12 mouse cellular contexts compared by ENCODE assay signal in the genomic region with DNA sequence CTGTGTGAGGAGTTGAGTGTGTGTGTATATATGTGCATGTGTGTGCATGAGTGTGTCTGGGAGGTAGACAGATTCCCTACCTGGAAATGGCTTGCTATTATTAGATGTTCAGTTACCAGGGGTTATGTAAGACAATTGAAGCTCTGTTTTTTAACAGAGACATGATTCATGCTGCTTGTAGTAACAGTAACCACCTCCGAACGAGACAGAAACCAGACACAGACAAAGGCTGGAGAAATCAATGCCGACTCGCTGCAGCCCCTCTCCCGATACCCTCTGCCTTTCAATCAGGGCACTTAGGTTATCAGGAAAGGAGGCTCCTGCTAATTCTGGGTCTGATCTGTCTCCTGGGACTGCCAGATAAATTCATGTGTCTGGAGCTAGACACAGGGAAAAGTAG.
DNase-seq lines count a peak whose midpoint lies in the region; ATAC-seq and TF ChIP-seq lines count a peak whose summit lies in the region.
"Had no signal": no experiment of that assay in that cellular context is flagged by ENCODE, and none has a peak within 500 bp of the region (broad histone marks: within the 10 kb centered on the region; RNA-seq: fewer than 3 reads in every experiment).

No protein-coding gene starts in this region.

- no peak overlapping the region for H3K4me2 ChIP-seq in embryonic facial prominence, embryonic 13.5 days
- no peak overlapping the region for H3K4me2 ChIP-seq in limb, embryonic 12.5 days
- no peak overlapping the region for H3K4me2 ChIP-seq in hindbrain, embryonic 11.5 days (replicated peaks; ENCODE audit: low read depth, low read length)
- peak overlapping the region; percentile 6; the same call in 1 of the 2 replicates for H3K4me2 ChIP-seq in neural tube, embryonic 15.5 days
- H3K4me2 ChIP-seq in liver, postnatal 0 days (ENCODE audit: low read depth, low read length): no peak overlapping the region
- H3K4me2 ChIP-seq: kidney, embryonic 15.5 days; stomach, embryonic 15.5 days had no signal

- TF ChIP-seq EP300 in liver, postnatal 0 days (IDR thresholded peaks at IDR 0.05; ENCODE audit: low read depth): no peak

- no peak overlapping the region for H3K4me3 ChIP-seq in embryonic facial prominence, embryonic 13.5 days
- H3K4me3 ChIP-seq in embryonic facial prominence, embryonic 10.5 days: no peak overlapping the region
- H3K4me3 ChIP-seq in limb, embryonic 12.5 days (replicated peaks): no peak overlapping the region
- no peak overlapping the region for H3K4me3 ChIP-seq in limb, embryonic 10.5 days
- H3K4me3 ChIP-seq in hindbrain, embryonic 11.5 days (ENCODE audit: low read depth, low read length): no peak overlapping the region
- H3K4me3 ChIP-seq in neural tube, embryonic 15.5 days (replicated peaks): no peak overlapping the region
- H3K4me3 ChIP-seq in liver, postnatal 0 days (ENCODE audit: low read depth, low read length): no peak overlapping the region
- H3K4me3 ChIP-seq: kidney, embryonic 15.5 days; stomach, embryonic 15.5 days had no signal

- ATAC-seq in embryonic facial prominence, embryonic 13.5 days (ENCODE audit: insufficient number of reproducible peaks, insufficient read depth, low FRiP score, low TSS enrichment, low read depth): no peak
- ATAC-seq in limb, embryonic 12.5 days (ENCODE audit: insufficient number of reproducible peaks, insufficient read depth, low FRiP score, low TSS enrichment, low read depth): no peak
- ATAC-seq in hindbrain, embryonic 11.5 days (ENCODE audit: low FRiP score): no peak
- ATAC-seq in neural tube, embryonic 15.5 days (ENCODE audit: low FRiP score): peak; percentile 21; the same call in 1 of the 2 replicates
- ATAC-seq in erythroblast, adult 5-6 weeks (replicated peaks; ENCODE audit: low FRiP score, poor library complexity, severe bottlenecking): no peak
- ATAC-seq in liver, postnatal 0 days: no peak

- no peaks in the 10 kb centered on the region for H3K27me3 ChIP-seq in embryonic facial prominence, embryonic 13.5 days
- no peaks in the 10 kb centered on the region for H3K27me3 ChIP-seq in embryonic facial prominence, embryonic 10.5 days (replicated peaks; ENCODE audit: low read depth, poor library complexity, severe bottlenecking)
- no peaks in the 10 kb centered on the region for H3K27me3 ChIP-seq in limb, embryonic 12.5 days
- H3K27me3 ChIP-seq in limb, embryonic 10.5 days (ENCODE audit: low read depth, poor library complexity, severe bottlenecking): no peaks in the 10 kb centered on the region
- H3K27me3 ChIP-seq in hindbrain, embryonic 11.5 days (ENCODE audit: control insufficient read depth, insufficient read depth, low read length): no peaks in the 10 kb centered on the region
- no peaks in the 10 kb centered on the region for H3K27me3 ChIP-seq in neural tube, embryonic 15.5 days (replicated peaks)
- H3K27me3 ChIP-seq in liver, postnatal 0 days (ENCODE audit: insufficient read depth, low read length): no peaks in the 10 kb centered on the region
- H3K27me3 ChIP-seq: kidney, embryonic 15.5 days; stomach, embryonic 15.5 days had no signal

- WGBS in embryonic facial prominence, embryonic 13.5 days: 44% methylated on average over 5 of the region's 5 CpGs
- 52% methylated on average over 5 of the region's 5 CpGs for WGBS in embryonic facial prominence, embryonic 10.5 days
- WGBS in limb, embryonic 12.5 days: 48% methylated on average over 5 of the region's 5 CpGs
- WGBS in limb, embryonic 10.5 days: 58% methylated on average over 5 of the region's 5 CpGs
- 71% methylated on average over 5 of the region's 5 CpGs for WGBS in hindbrain, embryonic 11.5 days
- WGBS in neural tube, embryonic 15.5 days: 29% methylated on average over 5 of the region's 5 CpGs
- 71% methylated on average over 5 of the region's 5 CpGs for WGBS in liver, postnatal 0 days (ENCODE audit: insufficient replicate concordance)

- 0 out of 2 replicates have a peak overlapping the region, but pooled peaks have one; percentile 4 for H3K9ac ChIP-seq in embryonic facial prominence, embryonic 13.5 days
- no peak overlapping the region for H3K9ac ChIP-seq in limb, embryonic 12.5 days (replicated peaks)
- no peak overlapping the region for H3K9ac ChIP-seq in hindbrain, embryonic 11.5 days (ENCODE audit: low read depth, low read length)
- H3K9ac ChIP-seq in neural tube, embryonic 15.5 days (replicated peaks): no peak overlapping the region
- H3K9ac ChIP-seq in liver, postnatal 0 days (replicated peaks): no peak overlapping the region
- H3K9ac ChIP-seq: kidney, embryonic 15.5 days; stomach, embryonic 15.5 days had no signal

- no peak for DNase-seq in embryonic facial prominence, embryonic 10.5 days (ENCODE audit: low spot score)
- no peak for DNase-seq in limb, embryonic 10.5 days (ENCODE audit: low spot score)
- DNase-seq in hindbrain, embryonic 11.5 days (ENCODE audit: low spot score): no peak
- DNase-seq in liver, postnatal 0 days: no peak
- DNase-seq: lung, postnatal 10 days had no signal

- no peaks in the 10 kb centered on the region for H3K9me3 ChIP-seq in embryonic facial prominence, embryonic 13.5 days
- H3K9me3 ChIP-seq in embryonic facial prominence, embryonic 10.5 days: no peaks in the 10 kb centered on the region
- H3K9me3 ChIP-seq in limb, embryonic 12.5 days: no peaks in the 10 kb centered on the region
- H3K9me3 ChIP-seq in limb, embryonic 10.5 days (replicated peaks): no peaks in the 10 kb centered on the region
- H3K9me3 ChIP-seq in hindbrain, embryonic 11.5 days (ENCODE audit: control insufficient read depth, low read length): no peaks in the 10 kb centered on the region
- H3K9me3 ChIP-seq in neural tube, embryonic 15.5 days (replicated peaks): no peaks in the 10 kb centered on the region
- no peaks in the 10 kb centered on the region for H3K9me3 ChIP-seq in liver, postnatal 0 days (ENCODE audit: low read length)
- H3K9me3 ChIP-seq: G1E; kidney, embryonic 15.5 days; stomach, embryonic 15.5 days had no signal

- TF ChIP-seq CTCF in liver, postnatal 0 days (IDR thresholded peaks at IDR 0.05; ENCODE audit: low read depth): no peak

- no peak overlapping the region for H3K27ac ChIP-seq in embryonic facial prominence, embryonic 13.5 days
- no peak overlapping the region for H3K27ac ChIP-seq in embryonic facial prominence, embryonic 10.5 days (replicated peaks)
- 0 out of 2 replicates have a peak overlapping the region, but pooled peaks have one; percentile 17 for H3K27ac ChIP-seq in limb, embryonic 12.5 days
- H3K27ac ChIP-seq in limb, embryonic 10.5 days: no peak overlapping the region
- H3K27ac ChIP-seq in hindbrain, embryonic 11.5 days (ENCODE audit: low read depth, low read length): peak overlapping the region; percentile 70
- H3K27ac ChIP-seq in neural tube, embryonic 15.5 days (replicated peaks): 0 out of 2 replicates have a peak overlapping the region, but pooled peaks have one; percentile 18
- no peak overlapping the region for H3K27ac ChIP-seq in liver, postnatal 0 days (ENCODE audit: low read depth)
- H3K27ac ChIP-seq: kidney, embryonic 15.5 days; stomach, embryonic 15.5 days had no signal

- no peaks in the 10 kb centered on the region for H3K36me3 ChIP-seq in embryonic facial prominence, embryonic 13.5 days
- H3K36me3 ChIP-seq in embryonic facial prominence, embryonic 10.5 days (replicated peaks): no peaks in the 10 kb centered on the region
- no peaks in the 10 kb centered on the region for H3K36me3 ChIP-seq in limb, embryonic 12.5 days
- no peaks in the 10 kb centered on the region for H3K36me3 ChIP-seq in limb, embryonic 10.5 days
- no peaks in the 10 kb centered on the region for H3K36me3 ChIP-seq in hindbrain, embryonic 11.5 days (ENCODE audit: control insufficient read depth, insufficient read depth, low read length)
- no peaks in the 10 kb centered on the region for H3K36me3 ChIP-seq in neural tube, embryonic 15.5 days
- no peaks in the 10 kb centered on the region for H3K36me3 ChIP-seq in liver, postnatal 0 days (replicated peaks; ENCODE audit: insufficient read depth, low read length)
- H3K36me3 ChIP-seq: G1E; kidney, embryonic 15.5 days; stomach, embryonic 15.5 days had no signal

- 0 out of 2 replicates have a peak, but pooled peaks cover 4% of the 10 kb centered on the region for H3K4me1 ChIP-seq in embryonic facial prominence, embryonic 13.5 days
- 0 out of 2 replicates have a peak, but pooled peaks cover 5% of the 10 kb centered on the region for H3K4me1 ChIP-seq in embryonic facial prominence, embryonic 10.5 days
- H3K4me1 ChIP-seq in limb, embryonic 12.5 days (replicated peaks): no peaks in the 10 kb centered on the region
- H3K4me1 ChIP-seq in limb, embryonic 10.5 days: no peaks in the 10 kb centered on the region
- no peaks in the 10 kb centered on the region for H3K4me1 ChIP-seq in hindbrain, embryonic 11.5 days (replicated peaks; ENCODE audit: control insufficient read depth, insufficient read depth, low read length)
- H3K4me1 ChIP-seq in neural tube, embryonic 15.5 days: peaks cover 14% of the 10 kb centered on the region
- no peaks in the 10 kb centered on the region for H3K4me1 ChIP-seq in liver, postnatal 0 days (ENCODE audit: insufficient read depth)
- H3K4me1 ChIP-seq: stomach, embryonic 15.5 days had no signal

Comparison
In these comparisons a context has a peak if more than half of its experiments do, and no peak if none do; other contexts are left out.
1. H3K27ac ChIP-seq: peak in limb, embryonic 12.5 days (single experiment), hindbrain, embryonic 11.5 days (single experiment) and neural tube, embryonic 15.5 days (single experiment); none in embryonic facial prominence, embryonic 13.5 days (single experiment), embryonic facial prominence, embryonic 10.5 days (single experiment), limb, embryonic 10.5 days (single experiment) and liver, postnatal 0 days (single experiment).